Mouse (Mus musculus): ENCODE measurements around the gene Zmym6.
A peak's percentile ranks its signal among the peaks of the same experiment; 100 is the strongest.
"Not testable (repeated sequence)": the region's sequence is repeated elsewhere in the genome, so short reads cannot be mapped to it uniquely, and the experiment has no call there.

Gene Zmym6

DNA sequence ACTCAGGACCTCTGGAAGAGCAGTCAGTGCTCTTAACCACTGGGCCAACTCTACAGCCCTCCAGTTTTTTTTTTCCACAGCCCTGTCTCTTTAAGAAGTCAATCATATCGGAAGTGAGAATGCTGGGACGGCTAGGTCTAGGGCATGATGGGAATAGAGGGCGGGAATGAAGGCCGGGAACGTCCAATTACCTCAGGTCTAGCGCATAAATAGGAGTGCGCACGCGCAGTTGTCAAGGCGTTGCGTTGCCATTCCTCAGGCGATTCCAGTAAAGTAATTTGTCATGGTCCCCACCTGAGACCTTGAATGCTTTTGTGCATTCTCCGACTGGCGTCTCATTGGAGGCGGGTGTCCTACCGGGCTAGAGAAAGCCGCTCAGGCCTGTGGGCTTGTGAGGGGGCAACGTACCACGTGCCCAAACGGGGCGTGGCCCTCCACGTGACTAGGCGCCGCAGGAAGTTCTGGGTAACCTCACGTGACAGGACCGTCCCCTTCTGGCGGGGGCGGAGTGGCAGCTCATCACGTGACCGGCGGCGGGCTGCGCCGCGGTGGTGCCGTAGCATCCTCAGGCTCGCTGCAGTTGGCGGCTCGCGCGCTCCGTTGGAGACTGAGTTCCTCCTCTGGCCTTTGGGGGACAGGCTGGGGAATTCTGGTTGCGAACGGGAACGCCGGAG is at the start of gene Zmym6:
TSS of gene Zmym6 (plus strand) at position 509 of the 674 bp plus-strand sequence.
- peak; percentile 92 to 93 for DNase-seq (ENCODE audit: low spot score in 2 of 2)

DNA sequence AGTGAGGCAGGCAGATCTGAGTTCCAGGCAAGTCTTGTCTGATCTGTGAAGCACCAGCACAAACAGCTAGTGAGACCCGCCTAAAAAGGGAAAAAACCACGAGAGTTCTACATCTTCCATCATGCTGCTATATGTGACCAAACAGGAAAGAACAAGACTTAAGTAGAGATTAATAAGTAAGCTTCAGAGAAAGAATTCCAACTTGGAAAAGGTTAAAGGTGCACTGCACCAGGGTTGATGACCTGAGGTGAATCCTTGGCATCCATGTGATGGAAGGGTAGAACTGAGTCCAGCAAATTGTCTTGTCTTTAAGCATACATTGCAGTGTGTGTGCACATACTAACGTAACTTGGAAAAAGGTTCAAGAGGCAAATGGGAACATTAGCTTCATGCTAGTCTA is 40.0 kb upstream of the Zmym6 start:
- no peak for DNase-seq (ENCODE audit: low spot score in 2 of 2)

DNA sequence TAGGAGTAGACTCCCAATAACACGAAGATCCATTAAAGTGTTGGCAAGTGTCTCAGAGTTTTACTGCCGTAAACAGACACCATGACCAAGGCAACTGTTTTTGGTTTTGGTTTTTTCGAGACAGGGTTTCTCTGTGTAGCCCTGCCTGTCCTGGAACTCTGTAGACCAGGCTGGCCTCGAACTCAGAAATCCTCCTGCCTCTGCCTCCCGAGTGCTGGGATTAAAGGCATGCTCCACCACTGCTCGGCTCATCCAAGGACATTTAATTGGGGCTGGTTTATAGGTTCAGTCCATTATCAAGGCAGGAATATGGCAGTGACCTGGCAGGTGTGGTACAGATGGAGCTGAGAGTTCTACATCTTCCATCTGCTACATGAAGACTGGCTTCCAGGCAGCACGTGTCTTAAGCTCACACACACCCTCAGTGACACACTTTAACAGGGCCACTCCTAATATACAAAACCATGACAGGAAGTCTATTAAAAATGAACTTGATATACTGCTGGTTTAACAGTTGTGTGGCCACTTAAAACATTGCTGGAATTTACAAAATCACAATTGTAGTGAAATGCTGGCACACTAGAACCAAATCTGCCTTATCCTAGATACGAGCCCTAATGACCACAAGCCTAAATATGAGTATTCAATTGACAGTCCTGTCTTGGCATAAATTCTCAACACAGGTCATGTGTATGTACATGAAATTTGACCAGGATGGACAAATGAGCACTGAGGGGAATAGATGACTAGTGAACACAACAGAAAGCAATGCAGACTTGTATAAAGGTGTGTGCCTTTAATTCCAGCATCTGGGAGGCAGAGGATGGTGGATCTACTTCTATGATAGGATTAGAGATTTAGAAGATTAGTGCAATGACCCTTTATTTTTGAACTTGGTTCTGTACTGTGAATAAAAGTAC is 39.0 kb upstream of the Zmym6 start:
- DNase-seq (ENCODE audit: low spot score in 2 of 2): no peak

DNA sequence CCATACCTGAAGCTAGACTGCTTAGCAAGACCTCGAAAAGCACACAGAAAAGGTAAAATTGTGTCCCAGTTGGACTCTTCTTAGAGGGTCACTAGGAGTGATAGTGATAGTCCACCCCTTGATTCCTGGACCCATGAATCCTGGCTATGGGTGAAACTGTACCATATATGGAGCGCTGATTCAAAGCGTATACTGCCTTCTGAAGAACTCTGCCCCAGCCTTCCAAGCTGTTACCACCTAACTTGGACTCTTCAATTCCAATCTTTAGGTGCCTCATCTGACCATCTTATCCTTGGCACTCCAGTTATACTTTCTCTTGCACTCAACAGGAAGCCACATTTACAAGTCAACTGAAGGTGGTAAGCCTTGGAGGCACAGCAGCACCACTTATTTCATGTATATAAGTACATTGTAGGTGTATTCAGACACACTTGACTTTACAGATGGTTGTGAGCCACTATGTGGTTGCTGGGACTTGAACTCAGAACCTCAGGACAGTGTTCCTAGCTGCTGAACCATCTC is 38.3 kb upstream of the Zmym6 start:
- DNase-seq (ENCODE audit: low spot score in 2 of 2): no peak

DNA sequence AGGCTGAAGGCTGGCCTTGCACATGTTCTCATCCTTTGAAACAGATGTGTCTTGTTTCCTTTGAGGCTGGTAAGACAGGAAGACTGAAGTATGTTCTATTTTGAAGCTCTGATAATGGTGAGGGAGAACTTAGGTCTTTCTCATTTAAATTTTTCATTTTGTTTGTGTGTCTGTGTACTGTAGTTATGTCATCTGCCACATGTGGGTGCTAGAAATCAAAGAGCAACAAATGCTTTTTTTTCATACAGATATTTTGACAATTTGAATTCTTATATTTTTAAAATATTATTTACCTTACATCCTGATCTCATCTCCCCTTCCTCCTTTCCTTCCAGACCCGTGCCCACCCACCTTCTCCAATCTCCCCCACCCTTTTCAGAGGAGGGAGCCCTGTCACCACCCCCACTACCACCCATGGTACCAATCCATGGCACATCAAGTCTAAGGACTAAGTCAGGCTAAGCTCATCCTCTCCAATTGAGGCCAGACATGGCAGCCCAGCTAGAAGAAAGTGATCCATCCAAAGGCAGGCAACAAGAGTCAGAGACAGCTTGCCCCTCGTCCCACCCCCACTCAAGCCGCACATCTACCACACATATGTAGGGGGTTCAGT is 37.2 kb upstream of the Zmym6 start:
- DNase-seq (ENCODE audit: low spot score in 2 of 2): no peak

- no peak for DNase-seq (ENCODE audit: low spot score in 2 of 2)
Observed at GRCm38 (mm10) chr4:127043540-127043939, 33.6 kb upstream of the Zmym6 start.

- DNase-seq (ENCODE audit: low spot score in 2 of 2): no peak
Observed at GRCm38 (mm10) chr4:127051121-127051520, 26.1 kb upstream of the Zmym6 start.

DNA sequence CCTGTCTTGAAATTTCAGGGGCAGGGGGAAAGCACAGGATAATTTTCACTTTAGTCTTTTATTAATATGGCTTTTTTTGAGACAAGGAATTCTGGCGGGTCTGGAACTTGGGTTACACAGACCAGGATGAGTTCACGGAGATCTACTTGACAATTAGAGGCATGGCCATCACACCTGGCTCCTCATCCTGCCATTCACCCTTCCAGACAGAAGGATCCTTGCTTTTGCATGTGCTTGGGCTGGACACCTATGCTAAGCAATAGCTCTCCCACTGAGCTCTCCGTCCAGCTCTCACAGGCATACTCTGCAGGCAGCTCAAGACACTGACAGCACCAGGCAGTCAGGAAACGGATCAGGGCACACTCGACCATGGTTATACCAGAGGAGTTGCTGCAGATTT is 24.1 kb upstream of the Zmym6 start:
- DNase-seq (ENCODE audit: low spot score in 2 of 2): no peak

DNA sequence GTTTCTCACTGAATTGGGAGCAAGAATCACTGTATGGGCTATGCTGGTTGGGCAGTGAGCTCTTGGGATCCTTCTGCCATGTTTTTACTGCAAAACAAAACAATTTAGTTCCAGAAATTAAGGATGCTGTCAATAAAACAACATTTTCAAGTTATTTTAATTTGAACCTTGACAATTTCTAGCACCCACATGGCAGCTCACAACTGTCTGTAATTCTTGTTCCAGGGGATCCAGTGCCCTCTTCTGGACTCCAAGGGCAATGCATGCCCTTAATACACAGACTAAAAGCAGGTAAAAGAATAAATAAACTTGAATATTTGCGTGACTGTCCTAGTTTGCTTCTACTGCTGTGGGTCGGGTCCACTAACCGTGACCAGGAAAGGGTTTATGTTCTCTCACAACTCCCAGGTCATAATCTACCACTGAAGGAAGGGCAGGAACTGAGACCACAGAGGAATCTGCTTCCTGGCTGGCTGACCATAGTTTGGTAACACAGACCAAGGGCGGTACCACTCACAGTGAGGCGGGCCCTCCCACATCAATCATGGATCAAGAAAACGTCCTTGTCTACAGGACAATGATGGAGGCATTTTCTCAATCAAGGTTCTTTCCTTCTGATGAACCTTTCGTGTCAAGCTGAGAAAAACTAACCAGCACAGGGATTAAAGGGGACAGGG is 22.5 kb upstream of the Zmym6 start:
- no peak for DNase-seq (ENCODE audit: low spot score in 2 of 2)

- peak; percentile 83 to 85 for DNase-seq (ENCODE audit: low spot score in 2 of 2)
Observed at GRCm38 (mm10) chr4:127060585-127061290, 16.4 kb upstream of the Zmym6 start, which contains the start of gene Zmym1. Gene Zmym1 (minus strand): TSS chr4:127061152.

GRCm38 (mm10) chr4:127064051-127064450 is 13.1 kb upstream of the Zmym6 start:
- no peak for DNase-seq (ENCODE audit: low spot score in 2 of 2)

GRCm38 (mm10) chr4:127074915-127075314 is 2.3 kb upstream of the Zmym6 start:
- DNase-seq (ENCODE audit: low spot score in 2 of 2): no peak

DNA sequence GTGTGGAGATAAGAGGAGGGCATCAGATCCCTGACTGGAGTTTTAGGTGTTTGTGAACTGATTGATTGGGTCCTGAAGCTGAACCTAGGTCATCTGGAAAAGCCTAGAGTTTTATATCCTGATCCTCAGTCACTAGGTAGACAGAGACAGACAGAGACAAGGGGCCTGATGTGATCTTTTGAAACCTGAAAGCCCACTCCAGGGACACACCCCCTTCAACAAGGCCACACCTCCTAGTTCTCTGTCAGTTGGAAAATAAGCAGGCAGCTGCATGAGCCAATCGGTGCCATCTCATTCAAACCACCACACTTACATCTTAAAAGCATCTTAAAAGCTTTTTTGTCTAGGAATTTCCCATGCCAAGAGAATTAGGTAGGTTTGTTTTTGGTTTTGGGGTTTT is 3.6 kb downstream of the Zmym6 start:
- DNase-seq (ENCODE audit: low spot score in 2 of 2): no peak

- DNase-seq (ENCODE audit: low spot score in 2 of 2): no peak
Observed at GRCm38 (mm10) chr4:127083131-127083530, 5.9 kb downstream of the Zmym6 start.

DNA sequence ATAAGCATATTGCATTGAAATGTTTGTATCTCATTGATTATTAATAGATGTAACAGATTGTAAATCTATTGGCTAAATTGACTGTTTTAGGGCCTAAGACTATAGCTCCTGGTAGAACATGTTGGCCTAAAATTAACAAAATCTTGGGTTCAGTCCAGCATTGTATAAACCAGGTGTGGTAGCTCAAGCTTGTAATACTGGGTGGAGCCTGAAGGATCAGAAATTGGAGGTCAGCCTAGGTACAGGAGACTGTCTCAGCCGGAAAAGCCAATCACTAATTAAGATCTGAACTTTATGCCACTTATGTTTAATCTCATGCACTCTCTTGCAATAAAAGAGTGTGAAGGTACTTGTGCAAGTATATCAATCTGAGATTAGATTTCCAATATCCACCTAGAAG is 8.6 kb downstream of the Zmym6 start:
- no peak for DNase-seq (ENCODE audit: low spot score in 2 of 2)

- no peak for DNase-seq (ENCODE audit: low spot score in 2 of 2)
Observed at GRCm38 (mm10) chr4:127091188-127091587, 14.0 kb downstream of the Zmym6 start.

DNA sequence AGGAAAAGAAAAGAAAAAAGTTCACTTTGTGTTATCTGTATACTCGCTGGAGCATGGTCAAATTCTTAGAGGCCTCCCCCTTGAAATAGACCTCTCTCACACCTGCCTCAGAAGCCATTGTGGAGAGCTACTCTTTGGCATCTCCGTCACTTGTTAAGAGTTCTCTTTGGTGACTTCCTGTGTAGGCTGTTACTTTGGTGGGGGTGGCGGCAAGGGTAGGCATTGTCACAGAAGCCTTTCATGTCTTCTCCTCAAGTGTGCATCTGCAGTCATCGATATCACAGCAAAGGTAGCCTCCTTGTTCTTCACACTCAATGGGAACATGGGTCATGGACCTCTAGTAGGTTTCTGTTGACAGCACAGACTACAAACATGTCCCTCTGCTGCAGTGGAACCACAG is 17.9 kb downstream of the Zmym6 start:
- DNase-seq (ENCODE audit: low spot score in 2 of 2): no peak

DNA sequence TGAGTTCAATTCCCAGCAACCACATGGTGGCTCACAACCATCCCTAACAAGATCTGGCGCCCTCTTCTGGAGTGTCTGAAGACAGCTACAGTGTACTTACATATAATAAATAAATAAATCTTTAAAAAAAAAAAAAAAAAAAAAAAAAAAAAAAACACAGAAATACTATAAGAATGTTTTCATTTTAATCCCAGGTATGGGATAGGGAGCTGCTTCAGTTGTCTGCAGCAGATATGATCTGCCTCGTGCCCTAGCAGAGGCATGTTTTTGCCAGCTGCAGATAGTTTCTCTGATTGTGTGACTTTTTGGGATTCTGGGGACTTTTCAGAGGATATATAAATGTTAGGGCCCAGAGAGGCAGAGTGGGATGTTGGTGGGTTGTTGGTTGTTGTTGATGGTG is 22.4 kb downstream of the Zmym6 start:
- DNase-seq (ENCODE audit: low spot score in 2 of 2): not testable (repeated sequence)

DNA sequence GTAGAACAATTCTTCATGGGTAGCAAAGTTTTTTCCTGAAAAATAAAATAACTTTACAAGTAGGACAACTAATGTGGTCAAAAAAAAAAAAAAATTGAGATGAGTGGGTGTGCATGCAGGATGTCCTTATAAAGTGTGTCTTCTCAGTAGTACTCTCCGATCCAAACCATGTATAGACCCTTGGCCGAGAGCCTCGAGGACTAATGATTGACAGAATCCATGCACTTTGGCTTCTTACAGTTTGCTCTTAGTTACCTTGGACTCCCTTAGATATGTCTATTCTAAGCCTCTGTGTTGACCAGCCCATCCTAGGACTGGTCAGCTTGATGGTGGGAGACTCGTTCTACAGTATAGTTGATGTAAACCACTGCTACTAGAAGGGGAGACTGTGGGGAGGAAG is 30.4 kb downstream of the Zmym6 start:
- DNase-seq (ENCODE audit: low spot score in 2 of 2): no peak

GRCm38 (mm10) chr4:127110570-127110969 is 33.4 kb downstream of the Zmym6 start:
- DNase-seq (ENCODE audit: low spot score in 2 of 2): no peak

DNA sequence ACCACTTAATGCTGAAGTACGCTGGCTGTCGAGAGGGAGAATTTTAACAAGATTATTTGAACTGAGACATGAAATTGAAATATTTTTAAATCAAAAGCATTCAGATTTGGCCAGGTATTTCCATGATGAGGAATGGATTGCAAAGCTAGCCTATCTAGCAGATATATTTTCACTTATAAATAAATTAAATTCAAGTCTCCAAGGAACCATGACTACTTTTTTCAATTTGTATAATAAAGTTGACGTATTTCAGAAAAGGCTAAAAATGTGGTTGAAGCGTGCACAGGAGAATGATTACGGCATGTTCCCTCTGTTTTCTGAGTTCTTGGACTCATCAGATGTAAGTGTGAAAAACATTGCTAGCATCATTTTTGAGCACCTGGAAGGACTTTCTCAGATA is 46.2 kb downstream of the Zmym6 start, which contains the start of gene Tmem35b:
TSS of gene Tmem35b (plus strand) at position 301 of the 400 bp plus-strand sequence.
- DNase-seq (ENCODE audit: low spot score in 2 of 2): no peak
